Mouse (Mus musculus): ENCODE measurements around the gene Usf2.

Gene Usf2

GRCm38 (mm10) chr7:30916713-30917112 is 39.9 kb downstream of the Usf2 start:
- peak; percentile 55 for DNase-seq (ENCODE audit: low spot score)

- DNase-seq (ENCODE audit: low spot score): peak; percentile 53
Measured at GRCm38 (mm10) chr7:30914732-30915131, 41.9 kb downstream of the Usf2 start, which contains the start of gene Mag. Gene Mag (minus strand): TSS chr7:30914873.

GRCm38 (mm10) chr7:30909773-30910172 is 46.8 kb downstream of the Usf2 start:
- no peak for DNase-seq (ENCODE audit: low spot score)

- DNase-seq (ENCODE audit: low spot score): no peak
Measured at GRCm38 (mm10) chr7:30908992-30909431, 47.6 kb downstream of the Usf2 start.

GRCm38 (mm10) chr7:30908277-30908991 is 48.2 kb downstream of the Usf2 start:
- DNase-seq (ENCODE audit: low spot score): no peak

GRCm38 (mm10) chr7:30904042-30904441 is 52.6 kb downstream of the Usf2 start:
- DNase-seq (ENCODE audit: low spot score): no peak
